Mouse (Mus musculus) cerebellum, adult 18-20 months (tissue): Measurements from ENCODE around the gene Crip1.
A peak's percentile ranks its signal among the peaks of the same experiment; 100 is the strongest.

ENCODE experiments used
- DNase-seq, 2 experiments: peaks; one replicate each; pipeline ENCODE4 v3.0.0; 2021

Crip1 gene

DNA sequence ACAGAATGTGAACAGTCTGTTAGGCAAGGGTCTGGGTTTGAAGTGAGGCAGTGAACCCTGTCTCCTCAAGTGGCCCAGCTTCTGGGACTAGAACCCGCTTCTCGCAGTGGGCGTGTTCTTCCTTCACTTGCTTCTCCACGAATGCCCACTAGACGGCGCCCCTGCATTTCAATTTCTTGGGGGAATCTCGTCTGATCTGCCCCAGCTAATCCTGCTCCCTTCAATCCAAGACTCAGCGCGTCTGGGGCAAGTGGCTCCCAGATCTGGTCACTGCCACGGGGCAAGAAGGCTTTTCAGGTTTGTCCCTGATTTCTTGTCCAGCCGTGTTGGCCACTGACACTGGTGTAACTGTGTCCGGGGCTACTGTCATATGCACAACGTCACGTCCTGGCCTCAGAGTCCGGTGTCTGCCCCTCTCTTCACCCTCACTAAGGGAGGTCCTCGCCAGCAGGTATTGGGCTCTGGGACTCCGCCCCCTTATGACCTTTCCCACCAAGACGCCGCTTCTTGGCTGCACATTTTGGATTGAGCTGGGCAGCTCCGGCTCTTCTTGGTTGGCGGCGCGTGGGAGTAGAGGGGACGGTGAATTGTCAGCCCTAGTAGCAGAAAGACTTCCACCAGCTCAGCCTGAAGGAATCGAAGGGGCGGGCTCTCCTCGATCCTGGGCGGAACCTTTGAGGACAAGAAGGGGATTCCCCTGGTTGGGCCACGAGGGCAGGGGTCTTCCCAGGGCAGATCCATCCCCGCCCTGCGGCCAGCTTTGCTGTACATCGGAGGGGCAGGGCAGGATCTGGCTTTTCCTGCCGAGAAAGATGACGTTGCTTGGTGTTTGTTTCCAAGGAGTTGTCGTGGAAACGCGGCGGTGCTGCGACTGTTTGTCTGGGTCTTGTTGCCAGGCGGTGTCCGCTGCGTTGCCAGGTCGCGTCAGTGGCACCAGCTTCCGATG lies at the start of gene Crip1:
Gene Crip1, plus strand, starts transcription at position 205 of the 946 bp plus-strand sequence.
- DNase-seq = peak; percentile 85 to 89

DNA sequence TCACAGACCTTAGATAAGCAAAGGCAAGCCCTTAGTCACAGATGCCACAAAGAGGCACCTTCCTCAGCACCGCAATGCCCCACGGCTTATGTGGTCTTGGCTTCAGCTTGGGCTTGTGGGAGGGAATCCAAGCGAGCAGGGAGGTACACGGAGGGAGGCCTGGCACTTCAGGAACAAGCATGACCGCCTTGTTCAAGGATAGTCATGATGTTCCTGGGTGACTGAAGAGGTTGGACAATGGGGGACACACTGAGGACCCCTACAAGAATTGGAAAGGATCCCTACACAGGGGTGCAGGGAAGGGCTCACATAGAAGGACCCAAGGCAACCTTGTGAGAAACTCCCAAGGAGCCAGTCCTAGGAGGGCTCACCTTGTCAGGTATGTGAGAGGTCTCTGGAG lies 49.1 kb upstream of the Crip1 start:
- DNase-seq = peak; percentile 31 to 37

DNA sequence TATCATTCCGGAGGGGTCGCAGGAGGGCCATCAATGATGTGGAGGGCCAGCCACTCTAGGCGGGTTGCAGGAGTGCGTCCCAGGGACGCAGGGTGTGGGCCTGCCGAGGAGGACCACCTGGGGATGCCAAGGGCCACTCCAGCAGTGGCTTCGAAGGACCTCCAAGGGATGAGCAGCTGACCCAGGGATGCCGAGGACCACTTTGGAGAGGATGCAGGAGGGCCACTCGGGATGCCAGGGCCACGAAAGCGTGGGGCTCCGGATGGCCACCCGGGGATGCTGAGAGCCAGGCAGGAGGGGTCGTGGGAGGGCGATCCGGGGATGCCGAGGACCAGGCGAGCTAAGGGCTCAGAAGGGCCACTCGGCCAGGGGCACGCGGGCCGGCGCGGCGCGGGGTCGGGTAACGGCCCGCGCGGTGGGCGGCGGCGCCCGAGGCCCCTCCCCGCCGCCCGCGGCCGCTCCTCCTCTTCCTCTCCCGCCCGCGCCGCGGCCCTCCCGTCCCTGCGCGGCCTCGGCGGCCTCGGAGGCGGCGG lies 48.3 kb upstream of the Crip1 start, which contains the start of gene Mta1:
Gene Mta1, plus strand, starts transcription at position 530 of the 533 bp plus-strand sequence.
- peak; percentile 60 to 77 for DNase-seq

DNA sequence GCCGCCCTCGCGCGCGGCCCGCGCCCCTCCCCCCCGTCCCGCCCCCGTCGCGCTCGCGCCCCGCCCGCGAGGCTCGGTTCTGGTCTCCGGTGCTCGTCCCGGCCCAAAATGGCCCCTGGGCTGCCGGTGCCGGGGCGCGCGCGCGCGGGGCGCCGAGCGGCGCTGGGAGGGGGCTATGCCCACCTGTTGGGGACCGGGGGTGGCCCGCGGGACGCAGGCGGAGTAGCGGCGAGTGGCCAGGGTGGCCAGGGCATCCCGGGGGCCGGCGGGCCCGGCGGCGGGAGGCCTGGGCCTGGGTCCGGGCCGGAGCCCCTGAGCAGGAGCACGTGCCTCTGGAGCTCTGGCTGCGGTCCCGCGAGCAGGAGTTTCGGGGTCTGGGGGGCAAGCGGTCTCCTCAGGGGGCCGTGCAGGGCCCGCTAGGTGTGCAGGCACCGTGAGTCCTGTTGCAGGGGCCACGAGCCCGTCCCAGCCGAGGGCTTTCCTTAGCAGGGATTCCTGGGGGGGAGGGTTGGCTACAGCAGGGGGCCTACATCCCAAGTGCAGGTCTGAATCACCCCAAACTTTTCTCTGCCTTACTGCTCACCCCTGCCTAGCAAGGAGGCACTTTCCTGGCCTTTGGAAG lies 47.5 kb upstream of the Crip1 start:
- DNase-seq = peak; percentile 30 to 56

DNA sequence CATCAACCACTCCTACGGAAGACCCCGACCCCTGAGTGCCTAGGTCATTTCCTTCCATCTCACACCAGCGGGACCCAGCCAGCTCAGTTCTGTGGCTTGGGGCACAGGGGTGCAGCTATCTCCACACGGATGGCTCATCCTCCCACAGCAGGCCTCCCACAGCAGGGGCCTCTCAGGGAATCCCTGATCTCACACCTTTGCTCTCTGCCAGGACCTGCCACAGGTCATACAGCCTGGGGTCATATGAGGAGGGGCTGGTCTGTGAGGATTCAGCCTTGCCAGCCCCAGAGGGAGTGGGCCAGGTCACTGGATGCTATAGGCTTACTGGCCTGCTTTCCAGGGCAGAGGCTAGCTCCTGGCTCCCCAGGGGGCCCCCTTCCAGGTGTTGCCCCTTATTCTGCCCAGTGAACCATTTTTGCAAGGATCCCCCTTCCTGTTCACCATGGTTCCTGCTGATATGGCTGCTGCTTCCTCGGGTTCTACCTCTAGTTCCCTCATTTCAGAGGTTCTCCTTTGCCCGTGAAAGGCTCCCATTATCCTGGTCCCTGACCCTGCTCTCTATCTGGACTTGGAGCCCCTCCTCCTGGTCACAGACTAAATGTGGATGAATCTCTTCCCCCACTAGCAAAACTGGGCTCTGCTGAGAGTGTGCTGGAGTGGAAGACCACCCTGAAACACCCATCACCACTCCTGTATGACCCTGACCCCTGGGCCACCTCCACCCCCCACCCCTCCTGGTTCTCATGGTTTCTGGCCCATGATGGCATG lies 46.5 kb upstream of the Crip1 start:
- DNase-seq = peak in 1 of 2 experiments; percentile 31

DNA sequence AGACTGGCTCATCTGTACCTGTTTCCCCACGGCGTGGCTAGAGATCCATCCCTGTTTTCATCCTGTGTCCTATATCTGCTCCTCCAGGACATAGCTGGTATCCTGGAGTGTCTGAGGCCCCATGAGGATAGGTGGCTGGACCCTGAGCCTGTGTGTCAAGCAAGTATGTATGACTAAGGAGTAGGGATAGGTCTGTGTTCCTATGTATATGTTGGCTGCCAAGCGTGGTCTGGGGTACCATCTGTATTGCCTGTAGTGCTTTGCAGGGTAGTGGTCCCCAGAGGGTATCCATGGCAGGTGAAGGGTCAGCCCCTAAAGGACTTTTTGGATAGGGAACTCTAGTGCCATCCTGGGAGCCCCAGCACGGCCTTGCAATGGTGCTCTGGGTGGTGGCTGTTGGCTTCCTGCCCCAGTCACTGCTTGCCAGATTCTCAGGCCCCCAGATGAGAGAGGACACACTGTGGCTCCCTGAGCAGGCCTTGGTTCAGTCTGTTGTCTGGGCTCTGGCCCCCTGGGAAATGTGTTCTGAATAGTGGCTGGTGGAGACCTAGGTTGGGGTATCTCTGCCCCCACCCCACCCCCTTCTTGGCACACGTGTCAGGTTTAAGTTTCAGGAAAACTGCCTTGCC lies 45.6 kb upstream of the Crip1 start:
- DNase-seq = peak; percentile 72 to 73

DNA sequence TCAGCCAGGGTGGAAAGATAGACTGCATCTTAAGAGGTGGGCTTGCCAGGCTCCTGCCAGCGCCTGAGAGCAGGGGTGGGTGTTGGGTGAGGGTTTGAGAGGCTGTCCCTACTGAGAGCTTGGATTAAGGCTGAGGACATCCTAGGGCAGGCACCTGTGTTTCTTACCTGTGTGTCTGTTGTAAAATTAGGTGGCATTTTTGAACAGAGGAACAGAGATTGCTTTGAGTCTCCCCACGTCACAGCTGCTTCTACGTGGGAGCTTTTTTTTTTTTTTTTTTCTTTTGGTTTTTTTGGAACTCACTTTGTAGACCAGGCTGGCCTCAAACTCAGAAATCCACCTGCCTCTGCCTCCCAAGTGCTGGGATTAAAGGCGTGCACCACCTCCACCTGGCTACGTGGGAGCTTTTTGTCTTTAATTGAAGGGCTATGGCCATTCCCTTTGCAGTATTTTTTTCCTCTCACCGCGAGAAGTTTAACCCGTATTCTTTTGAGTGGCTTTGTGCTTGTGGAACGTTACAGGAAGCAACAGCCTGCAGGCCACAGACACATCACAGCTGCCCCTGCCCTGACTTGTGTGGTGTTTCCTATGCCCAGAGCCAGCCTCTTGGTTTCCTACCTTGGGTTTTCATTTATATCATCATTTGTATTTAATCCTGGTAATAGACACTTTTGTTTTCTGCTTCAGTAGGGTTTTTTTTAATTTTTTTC lies 44.7 kb upstream of the Crip1 start:
- DNase-seq = peak in 1 of 2 experiments; percentile 18

DNA sequence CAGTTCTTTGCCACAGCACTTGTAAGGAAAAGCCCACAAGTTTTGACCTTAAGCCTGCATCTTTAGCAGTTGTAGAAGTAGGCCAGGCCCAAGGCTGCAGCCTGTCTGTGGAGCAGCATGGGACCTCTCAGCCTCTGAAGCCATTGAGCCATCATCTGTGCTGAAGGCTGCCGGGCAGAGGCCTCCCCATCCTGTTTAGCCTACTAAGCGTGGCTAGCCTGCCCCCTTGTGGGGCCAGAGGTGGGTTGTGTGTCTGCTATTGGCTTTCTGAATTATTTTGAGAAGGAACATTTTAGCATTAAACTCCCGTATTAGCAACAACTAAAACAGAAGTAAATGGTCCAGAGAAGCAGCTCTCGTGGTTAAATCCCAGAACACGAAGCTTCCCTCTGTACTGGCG lies 43.7 kb upstream of the Crip1 start:
- DNase-seq = peak; percentile 73 to 76

DNA sequence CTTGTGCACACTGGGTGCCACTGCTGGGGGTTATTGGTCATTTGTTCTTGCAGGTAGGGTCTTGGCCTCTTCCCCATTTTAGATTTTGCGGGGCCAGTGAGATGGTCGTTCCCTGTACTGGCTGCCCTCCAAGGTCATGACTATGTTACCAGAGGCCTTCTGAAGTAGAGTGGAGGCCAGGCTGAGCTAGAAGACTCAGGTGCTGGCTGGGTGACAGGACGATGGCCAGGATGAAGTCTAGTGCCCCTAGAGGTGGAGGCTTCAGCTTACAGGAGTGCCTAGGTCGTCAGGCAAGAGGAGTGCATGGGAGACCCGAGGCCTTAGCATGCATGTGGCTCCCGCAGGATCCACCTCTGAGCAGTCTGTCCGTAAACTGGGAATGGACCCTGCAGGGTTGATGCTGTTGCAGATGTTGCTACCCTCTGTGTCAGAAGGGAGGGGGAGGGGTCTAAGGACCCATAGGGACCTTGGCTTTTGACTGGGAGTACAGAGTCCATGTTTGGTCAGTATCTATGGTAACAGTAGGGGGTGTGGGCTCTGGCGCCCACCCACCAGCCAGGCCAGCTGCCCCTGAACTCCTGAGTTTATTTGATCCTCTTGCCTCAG lies 42.2 kb upstream of the Crip1 start:
- peak; percentile 32 to 34 for DNase-seq

DNA sequence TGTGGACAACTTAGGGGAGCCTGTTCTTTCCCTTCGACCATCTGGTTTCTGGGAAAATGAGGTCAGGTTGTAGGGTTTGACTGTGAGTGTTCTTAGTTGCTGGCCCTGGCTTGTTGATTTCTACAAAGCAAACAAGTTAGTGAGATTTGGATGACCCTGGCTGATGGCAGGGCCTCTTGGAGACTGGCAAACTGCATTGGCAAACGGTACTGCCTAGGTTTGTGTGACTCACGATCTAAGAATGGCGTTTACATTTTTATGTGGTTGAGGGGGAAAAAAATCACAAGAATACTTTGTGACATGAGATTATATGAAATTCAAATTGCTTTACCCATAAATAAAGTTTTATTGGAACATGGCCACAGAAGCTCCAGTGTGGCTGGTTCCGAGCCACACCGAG lies 39.7 kb upstream of the Crip1 start:
- no peak for DNase-seq

DNA sequence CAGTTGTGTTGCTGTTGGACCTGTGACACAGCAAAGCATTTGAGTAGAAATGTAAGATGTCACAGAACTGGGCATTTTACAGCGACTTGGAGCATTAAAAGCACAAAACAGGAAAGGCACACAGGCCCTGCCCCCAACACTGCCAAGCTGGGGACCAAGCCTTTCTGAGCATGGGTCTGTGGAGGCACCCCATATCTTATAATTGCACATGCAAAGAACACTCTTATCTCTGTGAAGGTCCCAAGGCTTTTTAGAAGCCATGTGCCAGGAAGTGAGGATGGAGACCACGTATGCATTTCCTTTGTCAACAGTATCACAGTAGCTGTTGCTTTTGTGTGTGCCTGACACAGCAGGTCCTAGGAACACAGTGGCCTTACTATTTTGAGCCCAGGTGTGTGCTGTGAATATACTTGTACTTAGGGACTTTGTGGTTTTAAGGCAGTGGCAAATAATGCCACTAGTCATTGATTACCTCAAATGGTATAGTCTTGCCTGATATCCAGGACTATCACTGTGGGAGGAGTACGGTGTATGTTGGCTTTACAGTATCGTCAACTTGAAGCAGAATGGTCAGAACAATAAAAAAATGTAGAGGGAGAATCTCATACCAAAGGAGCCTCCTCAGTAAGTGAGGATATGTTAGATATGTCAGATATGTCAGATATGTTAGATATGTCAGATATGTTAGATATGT lies 38.5 kb upstream of the Crip1 start:
- no peak for DNase-seq

DNA sequence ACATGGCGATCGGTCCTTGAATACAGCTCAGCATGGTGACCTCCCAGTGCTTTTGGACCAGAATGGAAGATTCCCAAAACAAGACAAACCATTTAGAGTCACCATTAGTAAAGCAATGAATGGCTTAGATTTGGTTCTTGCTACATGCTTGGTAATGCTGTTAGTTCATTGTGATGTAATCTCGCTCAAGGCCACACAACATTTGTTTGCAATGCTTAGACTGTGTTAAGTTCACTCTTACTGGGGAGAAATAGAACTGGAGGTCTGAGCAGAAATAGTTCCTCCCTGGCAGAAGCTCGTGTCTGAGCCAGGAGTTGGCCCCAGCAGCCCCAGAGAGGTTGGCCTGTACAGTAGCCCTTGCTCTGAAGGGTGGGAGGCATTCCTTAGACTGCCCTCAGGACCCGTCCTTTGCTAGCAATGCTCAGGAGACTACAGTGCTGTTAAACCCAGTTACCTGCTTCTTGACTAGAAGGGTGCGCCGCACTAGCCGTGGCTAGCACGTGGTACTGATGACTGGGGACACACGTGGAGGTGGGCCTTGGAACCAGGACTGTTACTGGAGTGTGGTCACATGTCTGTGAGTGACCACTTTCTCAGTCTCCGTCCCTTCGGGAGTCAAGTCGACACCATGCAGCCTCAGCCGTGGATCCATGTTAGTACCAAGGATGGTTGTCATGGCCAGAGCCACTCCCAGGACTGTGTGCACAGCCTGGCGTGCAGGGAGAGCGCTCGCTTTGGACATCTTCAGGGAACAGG lies 37.4 kb upstream of the Crip1 start:
- DNase-seq = no peak

DNA sequence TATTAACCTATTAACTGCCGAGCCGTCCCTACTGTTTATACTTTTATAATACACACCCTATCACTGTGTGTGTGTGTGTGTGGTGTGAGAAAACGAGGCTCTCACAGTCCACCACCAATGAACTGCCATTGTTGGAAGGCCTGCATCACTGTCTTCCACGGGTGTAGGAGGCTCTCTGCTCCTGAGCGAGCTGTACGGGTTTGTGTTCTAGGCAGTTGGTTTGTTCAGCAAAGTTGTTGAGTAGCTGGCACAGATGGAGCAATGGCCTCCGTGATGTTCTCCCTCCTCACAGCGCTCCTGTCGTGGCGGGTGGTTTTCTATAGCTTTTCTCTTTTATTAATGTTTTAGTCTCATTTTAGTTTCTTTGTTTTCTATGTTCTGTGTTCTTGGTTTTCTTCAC lies 36.3 kb upstream of the Crip1 start:
- no peak for DNase-seq

DNA sequence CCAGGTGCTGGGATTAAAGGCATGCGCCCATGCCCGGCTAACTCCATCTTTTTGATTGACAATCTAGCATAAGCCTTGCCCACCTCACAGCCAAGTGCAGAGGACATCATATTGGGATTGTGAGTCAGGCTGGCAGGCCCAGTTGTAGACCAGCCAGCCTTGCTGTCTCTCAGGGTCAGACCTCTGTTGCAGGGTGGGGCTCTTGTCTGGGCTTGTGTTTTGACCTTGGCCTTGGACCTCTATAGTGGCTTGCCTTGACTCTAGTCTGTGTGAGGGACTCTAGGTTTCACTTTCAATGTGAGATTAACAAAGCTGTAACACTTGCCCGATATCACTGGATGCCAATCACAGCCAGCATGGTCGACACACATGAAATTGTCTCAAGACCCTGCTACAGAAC lies 32.0 kb upstream of the Crip1 start:
- no peak for DNase-seq

DNA sequence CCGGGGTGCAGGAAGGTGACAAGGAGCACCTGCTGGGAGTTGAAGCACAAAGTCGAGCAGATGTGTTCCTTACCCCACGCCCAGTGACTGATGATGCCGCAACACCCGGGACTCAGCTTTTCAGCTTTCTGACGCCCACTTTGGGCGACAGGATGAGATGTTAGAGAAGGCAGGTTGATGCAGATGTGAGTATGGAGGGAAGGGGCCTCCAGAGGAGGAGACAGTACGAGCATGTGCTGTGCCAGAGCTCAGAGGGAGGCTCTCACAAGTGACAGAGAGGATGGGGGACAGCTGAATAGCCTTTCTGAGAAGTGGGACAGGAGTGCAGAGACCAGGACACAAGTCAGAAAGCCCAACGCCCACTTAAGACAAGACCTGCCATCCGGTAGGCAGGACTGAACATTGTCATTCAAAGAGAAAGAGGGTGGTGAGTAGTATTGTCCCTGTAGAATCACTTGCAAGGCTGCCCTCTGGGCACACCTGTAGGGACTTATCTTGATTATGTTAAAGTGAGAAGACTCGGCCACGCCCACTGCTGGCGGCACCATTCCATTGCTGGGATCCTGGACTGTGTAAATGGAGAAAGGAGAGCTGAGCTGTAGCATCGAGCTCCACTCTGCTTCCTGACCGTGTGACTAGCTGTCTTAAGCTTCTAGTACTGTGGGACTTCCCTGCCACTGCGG lies 31.1 kb upstream of the Crip1 start:
- DNase-seq = no peak

DNA sequence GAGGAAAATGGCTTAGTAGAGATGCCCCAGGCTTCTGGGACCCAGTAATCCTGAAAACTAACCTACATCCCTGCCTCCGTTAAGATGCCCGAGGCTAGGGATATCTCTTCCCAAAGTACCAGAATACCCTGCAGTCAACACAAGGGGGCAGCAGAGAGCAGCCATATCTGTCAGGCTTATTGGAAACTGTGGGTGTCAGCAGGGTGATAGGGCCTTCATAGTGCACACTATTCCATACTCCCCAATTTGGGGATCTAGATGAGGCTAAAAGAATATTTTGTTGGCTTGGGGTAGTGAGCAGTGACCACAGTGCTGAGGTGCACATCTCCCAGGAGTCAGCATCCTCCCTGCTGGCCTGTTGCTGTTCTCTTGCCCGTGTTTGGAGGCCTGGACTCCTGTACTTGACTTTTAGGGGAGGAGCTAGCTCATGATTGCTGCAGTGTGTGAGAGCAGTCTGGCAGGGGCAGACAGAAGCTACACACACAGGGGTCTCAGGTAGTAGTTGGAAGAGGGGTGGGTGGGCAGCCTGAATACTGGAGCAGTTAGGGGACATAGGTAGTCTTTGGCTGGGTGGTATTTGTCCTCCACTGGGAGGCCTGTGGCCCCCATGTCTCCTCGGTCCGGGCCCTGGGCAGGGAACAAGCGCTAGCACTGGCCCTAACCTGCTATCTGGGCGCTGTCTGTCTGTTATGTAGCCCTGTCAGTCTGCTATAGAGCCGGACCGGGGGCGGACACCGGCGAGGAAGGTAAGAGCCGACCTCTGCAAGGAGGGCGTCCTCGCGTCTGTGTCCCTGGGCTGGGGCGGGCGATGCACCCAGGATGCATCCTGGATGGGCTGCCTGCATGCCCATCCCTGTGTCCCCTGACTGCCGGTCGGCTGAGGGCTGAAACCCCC lies 26.4 kb upstream of the Crip1 start:
- DNase-seq = peak; percentile 83 to 87

DNA sequence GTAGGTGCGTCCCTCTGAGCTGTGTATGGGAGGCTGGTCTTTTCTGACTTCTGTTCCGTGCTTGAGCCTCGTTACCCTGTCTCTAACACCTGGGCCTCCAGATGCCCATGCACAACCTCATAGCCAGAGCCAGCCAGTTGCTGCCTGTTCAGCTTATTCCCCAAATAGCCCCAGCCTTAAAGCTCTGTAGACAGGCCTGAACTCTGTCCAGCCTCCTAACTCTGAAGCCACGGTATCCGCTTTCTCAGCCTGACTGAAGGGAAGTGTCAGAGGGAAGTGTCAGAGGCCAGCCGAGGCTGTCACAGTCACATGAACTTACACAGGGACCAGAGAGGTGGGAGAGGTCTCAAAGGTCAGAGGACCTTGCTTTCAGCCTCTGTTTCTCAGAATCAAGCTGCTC lies 21.4 kb upstream of the Crip1 start:
- DNase-seq = no peak

DNA sequence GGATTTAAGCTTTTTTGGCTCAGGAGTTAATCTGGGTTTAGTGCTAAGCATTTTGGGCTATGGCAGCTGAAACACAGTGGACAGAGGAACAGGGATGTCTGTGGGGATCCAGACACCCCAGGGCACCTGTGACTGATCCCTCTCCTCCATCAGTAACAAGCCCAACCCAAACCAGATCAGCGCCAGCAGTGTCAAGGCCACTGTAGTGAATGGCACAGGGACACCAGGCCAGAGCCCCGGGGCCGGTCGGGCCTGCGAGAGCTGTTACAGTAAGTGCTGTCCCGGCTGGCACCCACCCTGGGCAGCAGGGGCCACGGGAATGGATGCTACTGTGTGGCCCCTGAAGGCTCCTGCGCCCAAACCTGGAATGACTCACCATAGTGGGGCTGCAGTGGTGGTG lies 15.4 kb upstream of the Crip1 start:
- no peak for DNase-seq
